Mouse (Mus musculus): ENCODE results near the gene Efnb2. TPM values are rescaled to one million over a fixed set of nuclear protein-coding genes. Genes with fewer than 3 reads are reported as not detected.

Gene Efnb2
- total and polyA plus RNA-seq, 3 experiments: 0.12 to 0.19 TPM; not detected in 1

- TF ChIP-seq GABPA (IDR thresholded peaks at IDR 0.05; ENCODE audit: low read depth, low read length) (no peak), POLR2AphosphoS5 (IDR thresholded peaks at IDR 0.05; ENCODE audit: borderline replicate concordance, low read depth, low read length) (no peak)
- Histone ChIP-seq H3K9ac (ENCODE audit: control insufficient read depth, low read depth, low read length, poor library complexity, severe bottlenecking) (no peak overlapping the region), H3K27me3 (ENCODE audit: control insufficient read depth in 1 of 2, insufficient read depth in 2 of 2, low read length in 2 of 2) (no peaks in the 10 kb centered on the region), H3K9me3 (replicated peaks; ENCODE audit: insufficient read depth, low read length) (no peaks in the 10 kb centered on the region), H3K36me3 (ENCODE audit: control insufficient read depth in 1 of 2, insufficient read depth in 2 of 2, low read length in 2 of 2) (no peaks in the 10 kb centered on the region), H3K4me1 (ENCODE audit: control insufficient read depth in 1 of 2, insufficient read depth in 2 of 2, low read length in 2 of 2) (no peaks in the 10 kb centered on the region), H3K27ac (ENCODE audit: control insufficient read depth, low read depth, low read length) (no peak overlapping the region), H3K4me3 (ENCODE audit: control insufficient read depth in 1 of 2, insufficient read depth in 1 of 2, low read depth in 2 of 2, low read length in 2 of 2) (no peak overlapping the region), H3K79me2 (ENCODE audit: control insufficient read depth, insufficient read depth, low read length, poor library complexity) (no peaks in the 10 kb centered on the region)
- DNase-seq (ENCODE audit: low read depth, low spot score): no peak
Observed at GRCm38 (mm10) chr8:8700821-8701220, 39.8 kb upstream of the Efnb2 start.

GRCm38 (mm10) chr8:8700229-8700628 is 39.2 kb upstream of the Efnb2 start:
- Histone ChIP-seq H3K36me3 (ENCODE audit: control insufficient read depth in 1 of 2, insufficient read depth in 2 of 2, low read length in 2 of 2) (no peaks in the 10 kb centered on the region), H3K27me3 (ENCODE audit: control insufficient read depth in 1 of 2, insufficient read depth in 2 of 2, low read length in 2 of 2) (no peaks in the 10 kb centered on the region), H3K9ac (ENCODE audit: control insufficient read depth, low read depth, low read length, poor library complexity, severe bottlenecking) (no peak overlapping the region), H3K9me3 (replicated peaks; ENCODE audit: insufficient read depth, low read length) (no peaks in the 10 kb centered on the region), H3K27ac (ENCODE audit: control insufficient read depth, low read depth, low read length) (no peak overlapping the region), H3K4me1 (ENCODE audit: control insufficient read depth in 1 of 2, insufficient read depth in 2 of 2, low read length in 2 of 2) (no peaks in the 10 kb centered on the region), H3K4me3 (ENCODE audit: control insufficient read depth in 1 of 2, insufficient read depth in 1 of 2, low read depth in 2 of 2, low read length in 2 of 2) (no peak overlapping the region), H3K79me2 (ENCODE audit: control insufficient read depth, insufficient read depth, low read length, poor library complexity) (no peaks in the 10 kb centered on the region)
- no peak for DNase-seq (ENCODE audit: low read depth, low spot score)
- TF ChIP-seq MAFK (IDR thresholded peaks at IDR 0.05; ENCODE audit: borderline replicate concordance, low read depth, low read length): no peak
- TF ChIP-seq RAD21 (IDR thresholded peaks at IDR 0.05; ENCODE audit: low read depth, low read length): no peak
- TF ChIP-seq ZMIZ1 (IDR thresholded peaks at IDR 0.05; ENCODE audit: low read depth, low read length): no peak
- TF ChIP-seq BHLHE40 (IDR thresholded peaks at IDR 0.05; ENCODE audit: borderline replicate concordance, low read depth, low read length): no peak
- no peak for TF ChIP-seq E2F4 (IDR thresholded peaks at IDR 0.05; ENCODE audit: borderline replicate concordance, low read depth, low read length)
- no peak for TF ChIP-seq SMC3 (IDR thresholded peaks at IDR 0.05; ENCODE audit: low read depth, low read length)
- no peak for TF ChIP-seq UBTF (IDR thresholded peaks at IDR 0.05; ENCODE audit: borderline replicate concordance, insufficient read depth, low read depth, low read length)
- no peak for TF ChIP-seq TAL1 (IDR thresholded peaks at IDR 0.05; ENCODE audit: low read length)
- no peak for TF ChIP-seq MAX (IDR thresholded peaks at IDR 0.05; ENCODE audit: low read length)
- no peak for TF ChIP-seq EP300 (IDR thresholded peaks at IDR 0.05; ENCODE audit: low read depth in 1 of 2, low read length in 2 of 2)
- TF ChIP-seq TCF12 (IDR thresholded peaks at IDR 0.05; ENCODE audit: low read depth, low read length): no peak
- no peak for TF ChIP-seq NELFE (IDR thresholded peaks at IDR 0.05; ENCODE audit: low read depth, low read length)

Measured in MEL (cell line).